Mouse (Mus musculus) forebrain, embryonic 11.5 days (tissue): ENCODE measurements around the gene Wasf2. TPM values are rescaled to one million over a fixed set of nuclear protein-coding genes. Genes with fewer than 3 reads are reported as not detected.

Source experiments
- ATAC-seq: fragments of 200-750 bp; cut with Nextera tagmentation; replicated peaks from 2 replicates; pipeline ENCODE4 v1.8.0; 2017; ENCODE audit warnings: moderate TSS enrichment; ENCODE audit not compliant: low FRiP score
- DNase-seq: peaks from one replicate; pipeline ENCODE4 v3.0.0-alpha.2; 2017; ENCODE audit warnings: low spot score
- H3K27ac ChIP-seq: fragments of 300-500 bp; sonication (generic); 2 replicates; pipeline ENCODE4 v1.5.1; 2014; ENCODE audit warnings: low read depth, low read length
- H3K27me3 ChIP-seq: fragments of 300-500 bp; sonication (generic); 2 replicates; pipeline ENCODE4 v1.6.1; 2014; ENCODE audit warnings: mild to moderate bottlenecking, low read length, mixed read lengths; ENCODE audit not compliant: control insufficient read depth, insufficient read depth
- H3K36me3 ChIP-seq: fragments of 300-500 bp; sonication (generic); 2 replicates; pipeline ENCODE4 v1.6.1; 2014; ENCODE audit warnings: mild to moderate bottlenecking, low read length, moderate library complexity, mixed read lengths; ENCODE audit not compliant: control insufficient read depth, insufficient read depth
- H3K4me1 ChIP-seq: fragments of 300-500 bp; sonication (generic); replicated peaks from 2 replicates; pipeline ENCODE4 v1.6.1; 2014; ENCODE audit warnings: low read length, mixed read lengths; ENCODE audit not compliant: control insufficient read depth, insufficient read depth
- H3K4me2 ChIP-seq: fragments of 300-500 bp; sonication (generic); 2 replicates; pipeline ENCODE4 v1.6.1; 2014; ENCODE audit warnings: low read depth, mild to moderate bottlenecking, low read length, moderate library complexity, mixed read lengths; ENCODE audit not compliant: severe bottlenecking
- H3K4me3 ChIP-seq: fragments of 300-500 bp; sonication (generic); 2 replicates; pipeline ENCODE4 v1.5.1; 2014; ENCODE audit warnings: low read depth, low read length
- H3K9ac ChIP-seq: fragments of 300-500 bp; sonication (generic); 2 replicates; pipeline ENCODE4 v1.6.1; 2014; ENCODE audit warnings: low read length
- H3K9me3 ChIP-seq: fragments of 300-500 bp; sonication (generic); 2 replicates; pipeline ENCODE4 v1.6.1; 2016; ENCODE audit warnings: low read length, mixed read lengths; ENCODE audit not compliant: control insufficient read depth
- WGBS: fragments of 180-500 bp; shearing (Covaris S2); extraction: QIAGEN DNeasy Blood & Tissue Kit; methylation state at CpG from one replicate; pipeline ENCODE4 v1.1.7; 2014; 5-methylcytosine and 5-hydroxymethylcytosine counted together
- polyA plus RNA-seq: library from polyadenylated mRNA; unstranded; fragments of >200 nt; fragmentation: Nextera tagmentation; extraction: Ambion mirVana; gene quantifications from 2 replicates; pipeline ENCODE4 v1.2.1, GENCODE M21; 2014

Wasf2 gene
- polyA plus RNA-seq, 1 experiment from 2014 or later = 28.8 TPM

DNA sequence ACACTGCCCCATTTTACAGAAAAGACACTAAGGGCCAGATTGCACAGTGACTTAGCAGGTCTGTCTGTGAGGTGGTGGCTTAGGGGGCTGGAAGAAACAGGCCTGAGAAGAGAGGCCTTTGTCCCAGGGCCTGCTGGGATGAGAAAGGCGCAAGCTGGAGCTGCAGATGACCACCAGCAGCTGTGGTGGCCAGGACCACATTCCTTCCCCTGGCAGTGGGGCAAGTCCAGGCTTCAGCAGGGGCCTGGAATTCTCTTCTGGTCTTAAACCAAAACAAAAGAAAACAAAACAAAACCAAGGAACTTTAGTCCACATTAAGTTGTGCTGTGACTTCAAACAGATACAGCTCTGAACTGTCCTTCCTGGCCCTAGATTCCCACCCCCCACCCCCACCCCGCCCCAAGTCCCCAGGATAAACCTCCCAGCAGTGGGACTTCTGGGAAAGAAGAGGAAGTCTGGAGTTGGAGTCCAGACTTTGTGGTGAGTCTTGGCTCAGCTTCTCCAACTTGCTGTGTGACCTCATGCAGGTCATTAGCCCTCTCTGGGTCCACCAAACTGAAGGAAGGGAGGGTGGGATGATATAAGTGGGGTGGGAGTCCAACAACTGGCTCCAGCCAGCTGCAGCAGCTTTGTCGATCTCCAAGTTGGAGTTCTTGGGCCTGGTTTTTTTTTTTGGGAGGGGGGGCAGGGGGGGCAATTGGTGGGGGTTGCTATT, 13.4 kb upstream of the Wasf2 start:
- no peaks in the 10 kb centered on the region for H3K27me3 ChIP-seq
- no peak for DNase-seq
- H3K9ac ChIP-seq = no peak overlapping the region
- peaks cover 12% of the 10 kb centered on the region for H3K4me1 ChIP-seq
- peak overlapping the region; percentile 46; the same call in 1 of the 2 replicates for H3K27ac ChIP-seq
- H3K4me2 ChIP-seq = no peak overlapping the region
- no peaks in the 10 kb centered on the region for H3K9me3 ChIP-seq
- WGBS = 79% methylated on average over 3 of the region's 3 CpGs
- no peak overlapping the region for H3K4me3 ChIP-seq
- no peaks in the 10 kb centered on the region for H3K36me3 ChIP-seq
- ATAC-seq = no peak

DNA sequence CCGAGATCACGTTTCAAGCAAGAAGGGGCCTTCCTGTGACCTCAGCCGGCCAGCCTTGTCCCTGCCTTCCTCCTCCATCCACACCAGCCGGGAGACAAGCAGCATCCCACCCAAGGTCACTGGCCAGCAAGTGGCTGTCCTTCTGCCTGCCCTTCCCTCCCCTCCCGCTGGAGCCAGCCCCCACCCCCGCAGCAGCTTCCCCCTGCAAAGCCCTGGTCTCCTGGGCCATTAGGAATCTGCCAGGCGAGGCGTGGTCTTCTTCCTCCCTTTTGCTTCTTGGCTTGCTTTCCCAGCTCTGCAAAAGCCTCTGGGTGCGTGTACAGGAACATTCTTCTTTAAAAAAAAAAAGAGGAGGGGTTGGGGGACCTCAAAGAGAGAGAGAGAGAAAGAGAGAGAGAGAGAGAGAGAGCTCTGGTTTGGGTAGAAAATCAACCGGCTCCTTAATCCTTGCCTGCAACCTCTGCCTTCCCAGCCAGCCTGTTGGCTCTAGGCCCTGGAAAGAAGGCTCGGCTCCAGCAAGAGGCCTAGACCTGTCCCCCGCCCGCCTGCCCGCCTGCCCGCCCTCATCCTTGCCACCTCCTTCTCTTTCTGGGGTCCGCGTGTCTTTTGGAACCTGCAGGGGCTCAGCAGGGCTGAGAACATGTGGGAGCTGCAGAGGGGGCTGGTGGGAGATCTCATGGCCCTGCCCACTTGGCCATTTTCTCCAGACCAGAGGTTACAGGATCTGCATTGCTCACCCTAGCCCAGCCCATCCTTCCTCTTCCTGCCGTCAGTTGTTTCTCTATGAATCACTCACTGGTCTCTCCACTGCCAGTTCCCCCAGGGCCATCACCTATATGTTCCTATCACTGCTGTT, 12.5 kb upstream of the Wasf2 start:
- no peak overlapping the region for H3K4me2 ChIP-seq
- no peak for ATAC-seq

DNA sequence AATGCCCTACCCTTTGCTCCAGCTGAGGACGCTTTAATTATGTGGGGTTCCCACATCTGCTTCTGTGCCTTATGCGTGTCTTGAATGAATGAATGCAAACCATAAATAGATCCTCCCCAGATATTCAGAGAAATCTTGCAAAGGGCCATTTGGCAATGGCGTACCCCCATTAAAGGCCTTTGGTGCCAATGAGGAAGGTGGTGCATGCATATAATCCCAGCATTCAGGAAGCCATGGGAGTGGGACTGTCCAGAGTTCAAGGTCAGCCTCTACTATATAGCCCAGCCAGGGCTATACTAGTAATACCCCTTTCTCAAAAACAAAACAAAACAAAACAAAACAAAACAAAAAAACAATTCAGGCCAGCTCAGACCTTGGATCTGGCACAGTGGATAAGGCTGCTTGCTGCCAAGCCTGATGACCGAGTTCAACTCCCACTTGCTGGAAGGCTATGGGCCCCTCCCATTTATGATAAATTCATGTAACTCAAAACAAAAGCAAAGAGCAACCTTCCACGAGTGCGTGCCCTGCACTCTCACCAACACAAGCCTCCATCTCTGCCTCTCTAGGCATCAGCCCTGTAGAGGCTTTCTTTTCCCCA, 11.4 kb upstream of the Wasf2 start:
- peaks cover 12% of the 10 kb centered on the region for H3K4me1 ChIP-seq
- no peak overlapping the region for H3K27ac ChIP-seq
- ATAC-seq (no peak), DNase-seq (no peak)
- no peak overlapping the region for H3K4me2 ChIP-seq
- no peak overlapping the region for H3K9ac ChIP-seq
- H3K36me3 ChIP-seq = no peaks in the 10 kb centered on the region
- H3K4me3 ChIP-seq = no peak overlapping the region
- H3K27me3 ChIP-seq = no peaks in the 10 kb centered on the region
- WGBS = 91% methylated on average over 6 of the region's 6 CpGs
- H3K9me3 ChIP-seq = no peaks in the 10 kb centered on the region

More for the DNA sequence above, 12.5 kb upstream of the Wasf2 start:
- H3K4me3 ChIP-seq = no peak overlapping the region
- 0 out of 2 replicates have a peak overlapping the region, but pooled peaks have one; percentile 12 for H3K9ac ChIP-seq
- no peaks in the 10 kb centered on the region for H3K36me3 ChIP-seq
- WGBS = 27% methylated on average over 18 of the region's 18 CpGs
- H3K27ac ChIP-seq = peak overlapping the region; percentile 46
- H3K27me3 ChIP-seq = no peaks in the 10 kb centered on the region
- DNase-seq = peak; percentile 61
- no peaks in the 10 kb centered on the region for H3K9me3 ChIP-seq
- peaks cover 12% of the 10 kb centered on the region for H3K4me1 ChIP-seq

DNA sequence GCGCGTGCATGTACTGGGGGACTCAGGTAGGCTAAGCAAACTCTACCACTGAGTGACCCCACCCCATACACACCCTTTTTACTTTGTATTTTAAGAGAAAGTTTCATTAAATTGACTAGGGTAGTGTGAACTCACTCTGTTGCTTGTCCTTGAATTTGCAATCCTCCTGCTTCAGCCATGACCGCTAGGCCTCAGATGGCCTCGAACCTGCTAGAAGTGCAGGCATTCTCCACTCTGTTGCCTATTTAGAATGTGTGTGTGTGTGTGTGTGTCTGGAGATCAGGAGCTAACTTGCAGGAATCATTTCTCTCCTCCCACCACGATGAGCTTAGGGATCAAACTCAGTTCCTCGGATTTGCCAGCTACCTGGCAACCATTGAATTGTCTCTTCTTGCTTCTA, 10.7 kb upstream of the Wasf2 start:
- no peak overlapping the region for H3K4me3 ChIP-seq
- H3K9ac ChIP-seq = no peak overlapping the region
- H3K27ac ChIP-seq = no peak overlapping the region
- H3K4me1 ChIP-seq = peaks cover 12% of the 10 kb centered on the region
- DNase-seq (no peak), ATAC-seq (no peak)
- whole genome bisulfite sequencing = 85% methylated on average over 6 of the region's 6 CpGs
- H3K27me3 ChIP-seq = no peaks in the 10 kb centered on the region
- no peaks in the 10 kb centered on the region for H3K36me3 ChIP-seq
- H3K4me2 ChIP-seq = no peak overlapping the region
- H3K9me3 ChIP-seq = no peaks in the 10 kb centered on the region

DNA sequence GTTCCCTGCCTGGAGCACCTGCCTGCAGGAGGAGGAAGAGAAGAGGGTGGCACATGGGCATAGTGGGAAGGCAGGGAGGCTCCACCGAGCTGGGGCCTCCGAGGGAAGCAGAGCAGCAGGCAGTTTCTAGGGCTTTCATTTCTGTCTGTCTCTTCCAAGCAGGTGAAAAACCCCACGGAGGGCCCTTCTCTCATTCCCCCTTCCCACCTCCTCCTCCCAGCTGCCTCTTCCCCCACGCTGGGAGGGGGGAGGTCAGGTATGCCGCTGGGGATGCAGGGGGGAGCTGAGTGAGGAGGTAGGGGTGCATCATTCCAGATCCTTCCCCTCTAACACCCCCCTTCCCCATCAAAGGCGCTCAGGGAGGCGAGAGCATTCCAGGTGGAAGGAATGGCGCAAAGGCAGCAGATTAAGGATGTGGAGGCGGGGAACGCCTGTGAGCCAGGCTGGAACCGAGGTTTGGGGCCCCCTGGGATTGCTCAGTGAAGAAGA, 9.4 kb upstream of the Wasf2 start:
- Histone ChIP-seq H3K4me1 (peaks cover 12% of the 10 kb centered on the region), H3K9me3 (no peaks in the 10 kb centered on the region), H3K27me3 (no peaks in the 10 kb centered on the region), H3K36me3 (no peaks in the 10 kb centered on the region), H3K27ac (no peak overlapping the region), H3K4me3 (no peak overlapping the region), H3K9ac (peak overlapping the region; percentile 27; the same call in 1 of the 2 replicates), H3K4me2 (no peak overlapping the region; the same call in 1 of the 2 replicates)
- DNase-seq (peak; percentile 55), ATAC-seq (no peak)
- WGBS = 11% methylated on average over 10 of the region's 11 CpGs

DNA sequence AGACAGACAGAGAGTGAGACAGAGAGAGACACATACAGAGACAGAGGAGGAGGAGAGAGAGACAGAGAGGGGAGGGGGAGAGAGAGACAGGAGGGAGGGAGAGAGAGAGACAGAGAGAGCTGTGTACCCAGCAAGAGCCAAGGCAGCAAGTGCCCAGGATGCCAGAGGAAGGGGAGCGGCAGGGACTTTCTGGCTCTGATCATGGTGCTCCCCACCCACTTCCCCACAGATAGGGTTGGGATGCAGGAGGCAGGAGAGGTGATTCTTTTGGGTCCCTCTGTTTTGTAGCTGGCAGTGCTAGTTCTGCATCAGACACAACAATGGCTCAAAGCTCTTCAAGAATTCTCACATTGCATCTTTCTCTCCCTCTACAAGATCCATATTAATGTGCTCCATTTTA, 8.9 kb upstream of the Wasf2 start:
- H3K4me1 ChIP-seq = peaks cover 12% of the 10 kb centered on the region
- 44% methylated on average over 1 of the region's 1 CpGs for WGBS
- no peaks in the 10 kb centered on the region for H3K36me3 ChIP-seq
- H3K9me3 ChIP-seq = no peaks in the 10 kb centered on the region
- H3K4me2 ChIP-seq = no peak overlapping the region
- no peak overlapping the region for H3K9ac ChIP-seq
- no peak for DNase-seq
- no peak overlapping the region for H3K27ac ChIP-seq
- no peak overlapping the region for H3K4me3 ChIP-seq
- no peak for ATAC-seq
- no peaks in the 10 kb centered on the region for H3K27me3 ChIP-seq

DNA sequence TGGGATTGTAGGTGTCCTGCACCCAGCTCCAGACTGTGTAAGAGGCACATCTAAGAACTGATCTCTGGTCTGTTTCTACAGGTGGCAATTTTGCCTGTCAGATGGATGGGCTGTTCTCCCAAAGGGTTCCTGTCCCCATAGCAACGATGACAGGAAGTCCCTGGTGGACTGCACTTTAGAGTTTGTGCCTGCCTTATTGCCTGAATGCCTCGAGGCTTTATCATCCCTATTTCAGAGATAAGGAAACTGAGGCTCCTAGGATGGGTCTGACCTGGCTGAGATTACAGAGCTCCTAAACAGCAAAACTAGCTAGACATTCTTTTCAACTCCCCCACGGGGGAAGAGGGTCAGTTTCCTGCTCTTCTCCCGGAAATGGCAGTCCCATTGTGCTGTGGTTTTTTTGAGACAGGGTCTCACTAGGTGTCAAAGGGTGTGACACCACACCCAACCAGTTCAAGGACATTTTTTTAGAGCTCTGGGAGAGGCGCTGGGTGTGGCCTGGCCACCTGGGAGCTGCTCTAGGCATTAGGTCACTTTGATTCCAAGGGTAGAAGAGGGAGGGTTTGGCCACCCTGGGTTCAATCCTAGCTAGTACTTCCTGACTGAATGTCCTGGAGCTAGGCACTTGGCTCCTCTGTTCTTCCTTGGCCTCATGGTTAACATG, 8.2 kb upstream of the Wasf2 start:
- Histone ChIP-seq H3K9ac (no peak overlapping the region), H3K27ac (no peak overlapping the region), H3K4me2 (no peak overlapping the region), H3K9me3 (no peaks in the 10 kb centered on the region), H3K4me1 (peaks cover 12% of the 10 kb centered on the region), H3K4me3 (no peak overlapping the region), H3K27me3 (no peaks in the 10 kb centered on the region), H3K36me3 (no peaks in the 10 kb centered on the region)
- ATAC-seq = no peak
- DNase-seq = no peak
- WGBS = 62% methylated on average over 5 of the region's 5 CpGs

DNA sequence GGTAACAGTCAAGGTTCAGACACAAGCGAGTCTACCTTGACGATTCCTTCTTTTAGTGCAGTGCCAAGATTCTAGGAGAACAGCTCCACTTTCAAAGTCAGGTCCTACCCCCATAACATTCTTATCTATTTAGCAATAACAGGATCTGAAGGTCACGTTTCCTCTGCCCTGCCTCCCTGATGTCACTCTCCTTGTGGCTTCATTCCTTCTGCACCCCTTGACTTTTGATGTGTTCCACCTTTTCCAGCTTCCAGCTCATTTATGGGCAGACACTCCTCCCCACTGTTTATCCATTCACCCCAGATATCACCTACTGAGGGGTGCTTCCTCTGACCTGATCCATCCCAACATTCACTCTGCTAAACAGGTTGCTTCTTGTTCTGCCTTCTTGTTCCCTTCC, 3.2 kb upstream of the Wasf2 start:
- DNase-seq (no peak), ATAC-seq (no peak)
- no peak overlapping the region for H3K9ac ChIP-seq
- 89% methylated on average over 3 of the region's 3 CpGs for WGBS
- H3K4me3 ChIP-seq = no peak overlapping the region
- H3K36me3 ChIP-seq = no peaks in the 10 kb centered on the region
- no peaks in the 10 kb centered on the region for H3K27me3 ChIP-seq
- peaks cover 5% of the 10 kb centered on the region; the same call in 1 of the 2 replicates for H3K4me1 ChIP-seq
- no peaks in the 10 kb centered on the region for H3K9me3 ChIP-seq
- H3K27ac ChIP-seq = no peak overlapping the region
- no peak overlapping the region for H3K4me2 ChIP-seq
